Mouse (Mus musculus) left cerebral cortex, postnatal 14 days (tissue): ENCODE data around the gene Prickle1. TPM values are rescaled to one million over a fixed set of nuclear protein-coding genes. Genes with fewer than 3 reads are reported as not detected.
A peak's percentile ranks its signal among the peaks of the same experiment; 100 is the strongest.

Experiments
- DNase-seq, 2 experiments: peaks; one replicate each; pipeline ENCODE4 v3.0.0; 2021 to 2022; ENCODE audit warnings: low spot score in 2 of 2, mixed read lengths in 1 of 2
- intact Hi-C: fragments of 180-260 bp; cut with DNase I; formaldehyde crosslinking; loops from one replicate; pipeline ENCODE4 v1.15.1; 2025
- total RNA-seq, 2 experiments: library from RNA; stranded (reverse); gene quantifications; 2 replicates each; pipeline ENCODE4 v1.2.3; 2021

Gene Prickle1
- total RNA-seq, 2 experiments from 2014 or later = 81.9 to 86.6 TPM

GRCm38 (mm10) chr15:93519836-93520826 is 75.6 kb downstream of the Prickle1 start:
- no peak for DNase-seq
- intact Hi-C loops = loop anchor here (5.0 kb wide), 1 partner anchor 57 kb away; no protein-coding TSS in a partner anchor

- intact Hi-C loops = loop anchor here (5.0 kb wide), 1 partner anchor 58 kb away; no protein-coding TSS in a partner anchor
- DNase-seq = peak; percentile 59 to 78
These were observed 76.5 kb downstream of the Prickle1 start for GRCm38 (mm10) chr15:93518941-93519835.

- DNase-seq = no peak
- intact Hi-C loops = loop anchor here (5.0 kb wide), 1 partner anchor 59 kb away; no protein-coding TSS in a partner anchor
These were observed 77.4 kb downstream of the Prickle1 start for GRCm38 (mm10) chr15:93518143-93518902.

- intact Hi-C loops = loop anchor here (5.0 kb wide), 1 partner anchor 60 kb away; no protein-coding TSS in a partner anchor
- DNase-seq = no peak
These were observed 78.6 kb downstream of the Prickle1 start for GRCm38 (mm10) chr15:93517022-93517565.

- no peak for DNase-seq
- intact Hi-C loops = loop anchor here (5.0 kb wide), 1 partner anchor 62 kb away; no protein-coding TSS in a partner anchor
These were observed 80.4 kb downstream of the Prickle1 start for GRCm38 (mm10) chr15:93515316-93515715.

- DNase-seq = no peak
- intact Hi-C loops = no loop called here
These were observed 81.8 kb downstream of the Prickle1 start for GRCm38 (mm10) chr15:93513939-93514341.

GRCm38 (mm10) chr15:93512437-93512836 is 83.3 kb downstream of the Prickle1 start:
- intact Hi-C loops = no loop called here
- DNase-seq = no peak

GRCm38 (mm10) chr15:93510690-93511336 is 84.9 kb downstream of the Prickle1 start:
- no peak for DNase-seq
- intact Hi-C loops = no loop called here

GRCm38 (mm10) chr15:93504808-93505207 is 90.9 kb downstream of the Prickle1 start:
- intact Hi-C loops = no loop called here
- DNase-seq = peak in 1 of 2 experiments; percentile 31

- DNase-seq = no peak
- intact Hi-C loops = no loop called here
These were observed 92.4 kb downstream of the Prickle1 start for GRCm38 (mm10) chr15:93503201-93503745.

- no peak for DNase-seq
- intact Hi-C loops = no loop called here
These were observed 93.0 kb downstream of the Prickle1 start for GRCm38 (mm10) chr15:93502703-93503102.

GRCm38 (mm10) chr15:93499866-93500265 is 95.8 kb downstream of the Prickle1 start:
- intact Hi-C loops = no loop called here
- DNase-seq = no peak

- DNase-seq = no peak
- intact Hi-C loops = no loop called here
These were observed 101.0 kb downstream of the Prickle1 start for GRCm38 (mm10) chr15:93494700-93495099.

- intact Hi-C loops = no loop called here
- DNase-seq = no peak
These were observed 106.1 kb downstream of the Prickle1 start for GRCm38 (mm10) chr15:93489597-93489996.

GRCm38 (mm10) chr15:93486066-93486465 is 109.6 kb downstream of the Prickle1 start:
- no peak for DNase-seq
- intact Hi-C loops = no loop called here

- no peak for DNase-seq
- intact Hi-C loops = no loop called here
These were observed 110.4 kb downstream of the Prickle1 start for GRCm38 (mm10) chr15:93485252-93485651.

GRCm38 (mm10) chr15:93484261-93484710 is 111.4 kb downstream of the Prickle1 start:
- no peak for DNase-seq
- intact Hi-C loops = no loop called here

GRCm38 (mm10) chr15:93481112-93481511 is 114.6 kb downstream of the Prickle1 start:
- DNase-seq = no peak
- intact Hi-C loops = no loop called here
